Comparison of ENCODE assay signal across 7 mouse cellular contexts in the genomic region with DNA sequence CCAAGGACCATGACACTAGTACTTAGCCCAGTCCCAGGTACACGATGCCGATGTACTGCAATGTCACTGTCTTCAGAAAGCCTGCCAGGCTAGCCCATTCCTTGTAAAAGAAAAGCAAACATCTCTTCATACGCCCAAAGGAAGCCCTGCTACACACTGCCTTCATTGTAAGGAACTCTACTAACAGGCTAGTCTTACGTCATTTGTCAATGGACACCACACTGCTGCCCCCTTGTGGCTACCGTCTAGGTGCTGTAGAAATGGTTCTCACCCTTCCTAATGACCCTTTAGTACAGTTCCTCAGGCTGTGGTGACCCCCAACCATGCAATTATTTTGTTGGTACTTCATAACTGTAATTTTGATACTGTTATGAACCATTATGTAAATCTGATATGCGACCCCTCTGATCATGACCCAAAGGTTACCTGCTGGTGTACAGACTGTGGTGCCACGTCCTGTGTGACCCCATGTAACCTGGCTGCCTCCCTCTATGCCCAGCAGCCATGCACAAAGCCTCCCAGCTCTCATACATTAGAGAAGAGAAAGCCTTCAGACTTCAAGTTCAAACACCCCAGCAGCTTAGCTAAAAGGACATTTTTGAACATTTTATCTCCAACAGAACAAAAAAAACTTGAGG. TPM values are rescaled to one million over a fixed set of nuclear protein-coding genes. Genes with fewer than 3 reads are reported as not detected.
A peak's percentile ranks its signal among the peaks of the same experiment; 100 is the strongest.
DNase-seq lines count a peak whose midpoint lies in the region; ATAC-seq and TF ChIP-seq lines count a peak whose summit lies in the region.

No protein-coding gene starts in this region.

- no peak overlapping the region for H3K27ac ChIP-seq in MEL (ENCODE audit: control insufficient read depth, low read depth, low read length)
- H3K27ac ChIP-seq in hindbrain, embryonic 11.5 days (ENCODE audit: low read depth, low read length): no peak overlapping the region

- TF ChIP-seq RAD21 in MEL (IDR thresholded peaks at IDR 0.05; ENCODE audit: low read depth, low read length): peak; percentile 51

- H3K4me2 ChIP-seq in hindbrain, embryonic 11.5 days (replicated peaks; ENCODE audit: low read depth, low read length): no peak overlapping the region

- no peak for ATAC-seq in hindbrain, embryonic 11.5 days (ENCODE audit: low FRiP score)

- H3K4me1 ChIP-seq in MEL (ENCODE audit: control insufficient read depth in 1 of 2, insufficient read depth in 2 of 2, low read length in 2 of 2): no peaks in the 10 kb centered on the region
- H3K4me1 ChIP-seq in hindbrain, embryonic 11.5 days (replicated peaks; ENCODE audit: control insufficient read depth, insufficient read depth, low read length): no peaks in the 10 kb centered on the region

- no peaks in the 10 kb centered on the region for H3K27me3 ChIP-seq in MEL (ENCODE audit: control insufficient read depth in 1 of 2, insufficient read depth in 2 of 2, low read length in 2 of 2)
- H3K27me3 ChIP-seq in hindbrain, embryonic 11.5 days (ENCODE audit: control insufficient read depth, insufficient read depth, low read length): no peaks in the 10 kb centered on the region

- DNase-seq in MEL (ENCODE audit: low read depth, low spot score): peak; percentile 81
- peak; percentile 88 for DNase-seq in brain, embryonic 14.5 days (ENCODE audit: low read depth)
- DNase-seq in fibroblast of lung, adult 2 months (ENCODE audit: low read depth): peak; percentile 73
- peak; percentile 90 for DNase-seq in hindbrain, embryonic 11.5 days (ENCODE audit: low spot score)
- DNase-seq in layer of hippocampus, adult 9-11 months: peak; percentile 62
- peak; percentile 86 for DNase-seq in lung, postnatal 14 days
- DNase-seq in right cerebral cortex, adult 2 months (ENCODE audit: low spot score in 2 of 2): peak; percentile 83 to 87

- no peak for TF ChIP-seq EP300 in MEL (IDR thresholded peaks at IDR 0.05; ENCODE audit: low read depth in 1 of 2, low read length in 2 of 2)

- TF ChIP-seq CTCF in MEL (IDR thresholded peaks at IDR 0.05 in 2 of 3, conservative IDR thresholded peaks at IDR 0.05 in 1 of 3; ENCODE audit: control insufficient read depth in 1 of 3, insufficient read depth in 1 of 3, low read depth in 2 of 3, low read length in 3 of 3, poor library complexity in 1 of 3, severe bottlenecking in 1 of 3): peak; percentile 77 to 92 (median 77)
- TF ChIP-seq CTCF in brain, embryonic 14.5 days (IDR thresholded peaks at IDR 0.05; ENCODE audit: borderline replicate concordance, extremely low read depth, insufficient read depth, insufficient read length): peak; percentile 78; the same call in 1 of the 2 replicates

- H3K79me2 ChIP-seq in MEL (ENCODE audit: control insufficient read depth, insufficient read depth, low read length, poor library complexity): no peaks in the 10 kb centered on the region

- H3K36me3 ChIP-seq in MEL (ENCODE audit: control insufficient read depth in 1 of 2, insufficient read depth in 2 of 2, low read length in 2 of 2): peaks cover 0 to 29% of the 10 kb centered on the region in 2 experiments; a peak in 2 of 4 replicates
- peaks cover 16% of the 10 kb centered on the region; the same call in 1 of the 2 replicates for H3K36me3 ChIP-seq in hindbrain, embryonic 11.5 days (ENCODE audit: control insufficient read depth, insufficient read depth, low read length)

- H3K9ac ChIP-seq in MEL (ENCODE audit: control insufficient read depth, low read depth, low read length, poor library complexity, severe bottlenecking): no peak overlapping the region
- H3K9ac ChIP-seq in hindbrain, embryonic 11.5 days (ENCODE audit: low read depth, low read length): no peak overlapping the region

- 64% methylated on average over 7 of the region's 7 CpGs for WGBS in hindbrain, embryonic 11.5 days

- H3K4me3 ChIP-seq in MEL (ENCODE audit: control insufficient read depth in 1 of 2, insufficient read depth in 1 of 2, low read depth in 2 of 2, low read length in 2 of 2): no peak overlapping the region
- no peak overlapping the region for H3K4me3 ChIP-seq in hindbrain, embryonic 11.5 days (ENCODE audit: low read depth, low read length)

- H3K9me3 ChIP-seq in MEL (replicated peaks; ENCODE audit: insufficient read depth, low read length): no peaks in the 10 kb centered on the region
- H3K9me3 ChIP-seq in hindbrain, embryonic 11.5 days (ENCODE audit: control insufficient read depth, low read length): no peaks in the 10 kb centered on the region

- TF ChIP-seq POLR2A in MEL (IDR thresholded peaks at IDR 0.05; ENCODE audit: control insufficient read depth in 1 of 2, insufficient read depth in 1 of 2, low read depth in 1 of 2, low read length in 2 of 2, poor library complexity in 1 of 2): no peak
- TF ChIP-seq POLR2A in brain, embryonic 14.5 days (IDR thresholded peaks at IDR 0.05; ENCODE audit: borderline replicate concordance, extremely low read depth, insufficient read depth, insufficient read length, poor library complexity, severe bottlenecking): no peak

TF ChIP-seq in MEL, 35 proteins besides CTCF, POLR2A, EP300 and RAD21:
- peak; percentile 33; the same call in 1 of the 2 replicates for TF ChIP-seq ZC3H11A (IDR thresholded peaks at IDR 0.05; ENCODE audit: low read depth, low read length)
- TF ChIP-seq TBP (IDR thresholded peaks at IDR 0.05; ENCODE audit: low read depth, low read length): no peak
- peak; percentile 65 for TF ChIP-seq SMC3 (IDR thresholded peaks at IDR 0.05; ENCODE audit: low read depth, low read length)
TF ChIP-seq in MEL: peak in this region for 2.

RNA-seq across cellular contexts. Expression of a gene that starts 14.3 kb away (rescaled TPM):
- total RNA-seq in MEL (2012; rRNA removed): 4.6 and 5.5 TPM in 2 replicates
- polyA plus RNA-seq in MEL (2012; ENCODE audit: insufficient read depth in 1 of 2, insufficient read length in 2 of 2, low read depth in 1 of 2, low replicate concordance in 2 of 2, missing spikeins in 1 of 2): 1 to 10 TPM in 1 of 2 experiments, not detected in 1; 9.1 TPM
- 0.26 and 0.40 TPM in 2 replicates for polyA plus RNA-seq in brain, embryonic 14.5 days (2012; rRNA removed)
- polyA plus RNA-seq in hindbrain, embryonic 11.5 days (2014; fragmentation: Nextera tagmentation; extraction: Ambion mirVana): 0.68 and 1.0 TPM in 2 replicates

RNA-seq across cellular contexts. Expression of a gene that starts 18.0 kb away (rescaled TPM):
- 110 and 131 TPM in 2 replicates for total RNA-seq in MEL (2012; rRNA removed)
- polyA plus RNA-seq in MEL (2012; ENCODE audit: insufficient read depth in 1 of 2, insufficient read length in 2 of 2, low read depth in 1 of 2, low replicate concordance in 2 of 2, missing spikeins in 1 of 2): 100 to 1,000 TPM in 1 of 2 experiments, not detected in 1; 145 TPM
- 118 and 128 TPM in 2 replicates for polyA plus RNA-seq in brain, embryonic 14.5 days (2012; rRNA removed)
- polyA plus RNA-seq in hindbrain, embryonic 11.5 days (2014; fragmentation: Nextera tagmentation; extraction: Ambion mirVana): 172 TPM in 2 replicates

RNA-seq across cellular contexts. Expression of a gene that starts 29.8 kb away (rescaled TPM):
- total RNA-seq in MEL (2012; rRNA removed): not detected in 2 replicates
- not detected for polyA plus RNA-seq in MEL (2012; ENCODE audit: insufficient read depth in 1 of 2, insufficient read length in 2 of 2, low read depth in 1 of 2, low replicate concordance in 2 of 2, missing spikeins in 1 of 2)
- polyA plus RNA-seq in brain, embryonic 14.5 days (2012; rRNA removed): 0.15 and 0.22 TPM in 2 replicates
- polyA plus RNA-seq in hindbrain, embryonic 11.5 days (2014; fragmentation: Nextera tagmentation; extraction: Ambion mirVana): 0.06 and 0.33 TPM in 2 replicates

RNA-seq across cellular contexts. Expression of a gene that starts 33.3 kb away (rescaled TPM):
- total RNA-seq in MEL (2012; rRNA removed): 33.8 and 38.8 TPM in 2 replicates
- 10 to 100 TPM in 1 of 2 experiments, not detected in 1; 47.9 TPM for polyA plus RNA-seq in MEL (2012; ENCODE audit: insufficient read depth in 1 of 2, insufficient read length in 2 of 2, low read depth in 1 of 2, low replicate concordance in 2 of 2, missing spikeins in 1 of 2)
- 144 and 245 TPM in 2 replicates for polyA plus RNA-seq in brain, embryonic 14.5 days (2012; rRNA removed)
- polyA plus RNA-seq in hindbrain, embryonic 11.5 days (2014; fragmentation: Nextera tagmentation; extraction: Ambion mirVana): 288 and 318 TPM in 2 replicates

RNA-seq across cellular contexts. Expression of a gene that starts 58.7 kb away (rescaled TPM):
- total RNA-seq in MEL (2012; rRNA removed): 1.7 and 2.0 TPM in 2 replicates
- 1 to 10 TPM in 1 of 2 experiments, not detected in 1; 2.1 TPM for polyA plus RNA-seq in MEL (2012; ENCODE audit: insufficient read depth in 1 of 2, insufficient read length in 2 of 2, low read depth in 1 of 2, low replicate concordance in 2 of 2, missing spikeins in 1 of 2)
- 0.08 and 0.10 TPM in 2 replicates for polyA plus RNA-seq in brain, embryonic 14.5 days (2012; rRNA removed)
- 0.03 TPM in 2 replicates for polyA plus RNA-seq in hindbrain, embryonic 11.5 days (2014; fragmentation: Nextera tagmentation; extraction: Ambion mirVana)
